Mouse (Mus musculus) ES-Bruce4 (cell line): ENCODE data around the gene Rbsn. TPM values are rescaled to one million over a fixed set of nuclear protein-coding genes. Genes with fewer than 3 reads are reported as not detected.

Experiments
- H3K27ac ChIP-seq: 2 replicates; pipeline ENCODE4 v1.5.1; 2012; ENCODE audit warnings: low read length, inconsistent platforms; ENCODE audit not compliant: insufficient read depth
- H3K27me3 ChIP-seq: 2 replicates; pipeline ENCODE4 v1.6.1; 2012; ENCODE audit warnings: mild to moderate bottlenecking, low read length, inconsistent platforms; ENCODE audit not compliant: control insufficient read depth, poor library complexity, insufficient read depth, severe bottlenecking
- H3K36me3 ChIP-seq: 2 replicates; pipeline ENCODE4 v1.6.1; 2012; ENCODE audit warnings: inconsistent platforms, mild to moderate bottlenecking, low read length, moderate library complexity; ENCODE audit not compliant: control insufficient read depth, poor library complexity, insufficient read depth, severe bottlenecking
- H3K4me1 ChIP-seq: one replicate; pipeline ENCODE4 v1.8.1; 2011; ENCODE audit warnings: low read length; ENCODE audit not compliant: control insufficient read depth, insufficient read depth
- H3K4me3 ChIP-seq: 2 replicates; pipeline ENCODE4 v1.5.1; 2011; ENCODE audit warnings: low read depth, mild to moderate bottlenecking, low read length
- H3K9ac ChIP-seq: 2 replicates; pipeline ENCODE4 v1.6.1; 2012; ENCODE audit warnings: low read depth, mild to moderate bottlenecking, inconsistent platforms; ENCODE audit not compliant: poor library complexity, severe bottlenecking
- H3K9me3 ChIP-seq: replicated peaks from 2 replicates; pipeline ENCODE4 v1.6.1; 2012; ENCODE audit warnings: mild to moderate bottlenecking, low read length, inconsistent platforms; ENCODE audit not compliant: control insufficient read depth, poor library complexity, insufficient read depth, severe bottlenecking
- CTCF ChIP-seq: IDR thresholded peaks from one replicate; pipeline ENCODE4 v1.8.1; 2011; ENCODE audit warnings: low read depth, low read length
- EP300 ChIP-seq: IDR thresholded peaks from 2 replicates; pipeline ENCODE4 v1.6.1; 2011; ENCODE audit warnings: low read depth, low read length; ENCODE audit not compliant: insufficient read depth
- POLR2A ChIP-seq: IDR thresholded peaks from one replicate; pipeline ENCODE4 v1.8.1; 2011; ENCODE audit warnings: low read length; ENCODE audit not compliant: insufficient read depth
- polyA plus RNA-seq: library from polyadenylated mRNA; stranded (reverse); fragments of >200 nt; gene quantifications from 2 replicates; pipeline ENCODE4 v1.2.4, GENCODE M21; 2011; ENCODE audit warnings: low read depth; ENCODE audit not compliant: missing spikeins, insufficient read depth, insufficient read length

The Rbsn gene
- polyA plus RNA-seq, 1 experiment: 16.7 TPM

DNA sequence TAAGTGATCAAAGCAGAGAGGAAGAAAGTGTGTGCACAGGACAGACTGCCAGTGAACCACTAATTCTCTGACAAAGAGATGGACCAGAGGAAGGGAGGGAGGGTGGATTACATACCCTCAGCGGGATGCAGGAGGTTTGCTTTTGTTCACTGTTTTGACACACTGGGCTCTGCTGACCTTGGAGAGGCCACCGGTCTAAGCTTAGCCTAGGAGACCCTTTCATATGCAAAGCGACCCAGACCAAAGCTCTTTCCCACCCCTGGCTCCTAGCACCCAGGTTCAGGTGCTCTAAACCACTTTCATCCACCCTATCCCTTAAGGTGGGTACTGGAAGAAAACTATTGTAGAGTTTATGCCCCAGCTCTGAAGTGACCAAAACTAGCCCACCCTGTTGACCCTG lies 31.6 kb upstream of the Rbsn start:
- peak overlapping the region; percentile 21 for H3K27ac ChIP-seq
- H3K9ac ChIP-seq: no peak overlapping the region
- H3K9me3 ChIP-seq: no peaks in the 10 kb centered on the region
- 0 out of 2 replicates have a peak, but pooled peaks cover 3% of the 10 kb centered on the region for H3K36me3 ChIP-seq
- no peaks in the 10 kb centered on the region for H3K27me3 ChIP-seq
- no peak overlapping the region for H3K4me3 ChIP-seq
- peaks cover 5% of the 10 kb centered on the region for H3K4me1 ChIP-seq
- TF ChIP-seq POLR2A (no peak), EP300 (peak; percentile 99)

DNA sequence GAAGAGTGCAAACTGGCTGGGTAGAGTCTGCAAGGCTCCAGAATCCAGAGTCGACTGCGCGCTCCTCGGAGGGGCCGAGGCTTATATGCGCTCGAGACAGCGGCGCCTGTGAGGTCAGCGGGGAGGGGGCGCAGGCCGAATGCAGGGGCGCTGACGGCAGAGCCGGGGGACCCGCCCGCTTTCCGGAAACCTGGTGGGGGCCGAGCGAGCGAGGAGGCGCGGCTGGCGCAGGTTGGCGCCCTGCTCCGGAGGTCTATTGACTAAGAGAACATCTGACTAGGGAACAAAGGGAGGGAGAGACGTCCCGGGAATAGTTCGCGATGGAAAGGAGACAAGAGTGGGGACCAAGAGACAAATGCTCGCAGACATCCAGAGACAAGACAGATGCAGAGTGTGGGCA lies 29.9 kb upstream of the Rbsn start, which contains the start of gene Trh:
Trh (minus strand) TSS at position 60 of the 400 bp plus-strand sequence.
- Histone ChIP-seq H3K27ac (no peak within 1 kb of the TSS), H3K4me1 (peaks cover 5% of the 10 kb centered on the region), H3K9ac (peak within 1 kb of the TSS; percentile 13; the same call in 1 of the 2 replicates), H3K4me3 (peak within 1 kb of the TSS; percentile 63), H3K36me3 (0 out of 2 replicates have a peak, but pooled peaks cover 3% of the 10 kb centered on the region), H3K9me3 (no peaks in the 10 kb centered on the region), H3K27me3 (no peaks in the 10 kb centered on the region)
- TF ChIP-seq CTCF (no peak), EP300 (peak; percentile 67), POLR2A (no peak)

DNA sequence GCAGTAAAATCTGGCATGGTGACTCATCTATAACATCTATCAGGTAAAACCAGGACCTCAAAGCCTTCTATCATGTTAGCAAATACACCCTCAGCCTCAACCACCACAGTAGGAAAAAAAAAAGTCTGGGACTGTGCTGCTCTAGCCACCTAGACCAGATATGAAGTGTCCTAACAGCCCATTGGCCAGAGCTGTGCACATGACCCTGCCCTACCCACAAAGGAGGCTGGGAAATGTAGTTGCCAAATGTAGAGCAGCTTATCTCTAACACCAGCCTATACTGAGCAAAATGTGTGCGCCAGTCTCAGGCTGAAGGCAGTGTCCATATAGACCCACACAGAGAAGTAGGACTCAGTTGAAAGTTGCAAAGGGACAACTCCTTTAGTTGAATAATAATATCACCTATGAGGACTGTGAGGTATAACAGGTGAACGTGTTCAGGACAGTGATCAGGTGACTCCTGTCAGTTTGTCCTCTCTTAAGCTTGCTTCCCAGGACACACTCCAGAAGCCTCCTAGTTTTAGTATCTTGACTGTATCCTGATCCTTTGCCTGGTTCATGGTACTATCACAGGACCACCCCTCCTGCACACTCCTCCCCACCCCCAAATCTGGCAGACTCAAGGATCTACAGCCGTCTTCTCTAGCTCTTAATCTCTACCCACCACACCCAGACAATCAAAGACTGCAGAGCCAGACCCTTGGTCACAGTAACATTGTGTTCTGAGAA lies 26.6 kb upstream of the Rbsn start:
- no peak overlapping the region for H3K4me3 ChIP-seq
- H3K9me3 ChIP-seq: no peaks in the 10 kb centered on the region
- H3K4me1 ChIP-seq: peaks cover 5% of the 10 kb centered on the region
- H3K27me3 ChIP-seq: no peaks in the 10 kb centered on the region
- TF ChIP-seq EP300: no peak
- TF ChIP-seq CTCF: no peak
- TF ChIP-seq POLR2A: no peak
- 0 out of 2 replicates have a peak, but pooled peaks cover 3% of the 10 kb centered on the region for H3K36me3 ChIP-seq
- H3K9ac ChIP-seq: no peak overlapping the region
- no peak overlapping the region for H3K27ac ChIP-seq

DNA sequence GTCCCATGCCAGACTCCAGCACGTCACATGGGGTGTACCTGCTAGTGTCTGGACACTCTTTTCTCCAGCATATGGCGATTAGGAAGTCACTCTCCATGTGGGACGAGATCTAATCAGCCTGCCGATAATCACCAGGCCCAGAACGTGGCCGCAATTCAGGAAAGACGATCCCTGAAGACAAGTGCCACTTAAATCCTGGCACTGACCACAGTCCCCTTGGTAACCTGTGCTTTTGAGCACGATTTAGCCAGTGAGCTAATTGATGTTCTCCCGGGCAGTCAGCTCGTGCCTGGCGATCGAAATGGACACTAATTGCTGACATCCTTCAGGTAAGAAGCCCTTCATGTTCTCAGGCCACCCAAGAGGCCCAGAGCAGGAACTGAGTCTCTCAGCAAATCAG lies 20.3 kb upstream of the Rbsn start:
- Histone ChIP-seq H3K4me1 (no peaks in the 10 kb centered on the region), H3K4me3 (no peak overlapping the region), H3K9ac (no peak overlapping the region), H3K9me3 (no peaks in the 10 kb centered on the region), H3K27me3 (no peaks in the 10 kb centered on the region), H3K36me3 (no peaks in the 10 kb centered on the region), H3K27ac (no peak overlapping the region)
- no peak for TF ChIP-seq CTCF
- TF ChIP-seq POLR2A: no peak
- TF ChIP-seq EP300: no peak

DNA sequence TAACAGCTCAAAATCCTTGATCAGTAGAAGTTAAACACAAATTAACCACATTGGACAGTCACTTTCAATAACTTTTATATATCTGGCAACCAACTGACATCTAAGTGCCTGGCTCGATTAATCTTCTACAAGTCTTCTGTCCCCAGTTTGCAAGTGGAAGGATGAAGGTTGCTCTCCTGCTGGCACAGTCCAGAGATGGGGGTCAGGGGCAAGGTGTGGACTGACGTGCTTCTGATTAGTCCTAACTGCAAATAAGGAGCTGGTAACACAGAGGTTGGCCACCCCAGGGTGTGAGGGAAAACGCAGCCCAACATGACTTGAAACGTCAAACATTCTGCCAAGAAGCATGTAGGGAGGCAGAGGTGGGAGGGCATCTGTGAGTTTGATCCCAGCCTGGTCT lies 17.0 kb upstream of the Rbsn start:
- no peak overlapping the region for H3K27ac ChIP-seq
- no peak overlapping the region for H3K9ac ChIP-seq
- H3K9me3 ChIP-seq: no peaks in the 10 kb centered on the region
- no peaks in the 10 kb centered on the region for H3K27me3 ChIP-seq
- no peaks in the 10 kb centered on the region for H3K4me1 ChIP-seq
- TF ChIP-seq EP300: no peak
- no peak for TF ChIP-seq POLR2A
- TF ChIP-seq CTCF: no peak
- no peaks in the 10 kb centered on the region for H3K36me3 ChIP-seq
- H3K4me3 ChIP-seq: no peak overlapping the region

DNA sequence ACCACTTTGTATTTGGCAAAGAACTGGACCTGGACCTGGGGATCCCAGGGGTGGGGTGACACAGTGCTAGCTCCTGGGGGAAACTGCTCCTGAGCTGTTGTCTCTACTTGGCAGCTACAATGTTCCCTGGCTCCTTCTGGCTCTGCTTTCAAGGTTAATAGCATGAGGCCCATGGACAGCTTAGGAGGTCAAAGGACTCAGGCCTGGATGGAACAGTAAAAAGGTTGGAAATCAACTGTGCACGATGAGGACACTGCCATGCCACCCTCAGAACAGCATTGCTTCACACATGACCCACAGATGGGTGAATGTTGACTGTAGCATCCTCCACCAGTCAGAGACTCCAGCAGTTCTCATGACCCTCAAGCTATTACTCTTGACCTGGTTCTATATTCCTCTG lies 16.6 kb upstream of the Rbsn start:
- Histone ChIP-seq H3K4me3 (no peak overlapping the region), H3K9me3 (no peaks in the 10 kb centered on the region), H3K4me1 (no peaks in the 10 kb centered on the region), H3K27ac (no peak overlapping the region), H3K36me3 (no peaks in the 10 kb centered on the region), H3K27me3 (no peaks in the 10 kb centered on the region), H3K9ac (no peak overlapping the region)
- TF ChIP-seq EP300 (no peak), CTCF (no peak), POLR2A (no peak)
